Mouse (Mus musculus) liver, adult 2 months (tissue): ENCODE measurements at regions not wholly inside any gene's neighbourhood (a gene's known extent, or its start where the extent isn't known, plus 50 kb on each side); places are given as distances from the start of the nearest gene placed in this dataset.

Experiments used
- CTCF ChIP-seq: fragments of 200-500 bp; IDR thresholded peaks from 2 replicates; pipeline ENCODE4 v1.5.1; 2011; ENCODE audit warnings: low read depth, low read length, control low read depth
- POLR2A ChIP-seq: fragments of 200-500 bp; IDR thresholded peaks from 2 replicates; pipeline ENCODE4 v1.6.1; 2011; ENCODE audit warnings: low read length, control low read depth; ENCODE audit not compliant: insufficient read depth; ENCODE audit errors: extremely low read depth

GRCm38 (mm10) chr2:50850071-50850470 is 298.8 kb downstream of the Rnd3 start:
- TF ChIP-seq CTCF (no peak), POLR2A (no peak)
